Mouse (Mus musculus) lung, embryonic 16.5 days (tissue): Measurements from ENCODE around the gene Ncor2. TPM values are rescaled to one million over a fixed set of nuclear protein-coding genes. Genes with fewer than 3 reads are reported as not detected.

ENCODE experiments used
- ATAC-seq: fragments of 200-750 bp; cut with Nextera tagmentation; 2 replicates; pipeline ENCODE4 v1.8.0; 2017; ENCODE audit warnings: low read depth, mild to moderate bottlenecking, moderate library complexity
- H3K27ac ChIP-seq: fragments of 300-500 bp; sonication (generic); 2 replicates; pipeline ENCODE4 v1.5.1; 2014; ENCODE audit warnings: mild to moderate bottlenecking, control low read depth, low read length
- H3K27me3 ChIP-seq: fragments of 300-500 bp; sonication (generic); 2 replicates; pipeline ENCODE4 v1.6.1; 2014; ENCODE audit warnings: low read depth, low read length, mixed read lengths; ENCODE audit not compliant: control insufficient read depth, insufficient read depth
- H3K36me3 ChIP-seq: fragments of 300-500 bp; sonication (generic); 2 replicates; pipeline ENCODE4 v1.6.1; 2014; ENCODE audit warnings: low read length; ENCODE audit not compliant: control insufficient read depth, insufficient read depth
- H3K4me1 ChIP-seq: fragments of 300-500 bp; sonication (generic); replicated peaks from 2 replicates; pipeline ENCODE4 v1.6.1; 2014; ENCODE audit warnings: low read length, mixed read lengths; ENCODE audit not compliant: control insufficient read depth, insufficient read depth
- H3K4me2 ChIP-seq: fragments of 300-500 bp; sonication (generic); 2 replicates; pipeline ENCODE4 v1.6.1; 2014; ENCODE audit warnings: low read depth, low read length, control low read depth
- H3K4me3 ChIP-seq: fragments of 300-500 bp; sonication (generic); 2 replicates; pipeline ENCODE4 v1.5.1; 2014; ENCODE audit warnings: mild to moderate bottlenecking, low read length, control low read depth
- H3K9ac ChIP-seq: fragments of 300-500 bp; sonication (generic); 2 replicates; pipeline ENCODE4 v1.6.1; 2014; ENCODE audit warnings: low read length, control low read depth
- H3K9me3 ChIP-seq: fragments of 300-500 bp; sonication (generic); 2 replicates; pipeline ENCODE4 v1.6.1; 2016; ENCODE audit warnings: low read length; ENCODE audit not compliant: control insufficient read depth
- WGBS: fragments of 180-500 bp; shearing (Covaris S2); extraction: QIAGEN DNeasy Blood & Tissue Kit; methylation state at CpG from one replicate; pipeline ENCODE4 v1.1.7; 2014; 5-methylcytosine and 5-hydroxymethylcytosine counted together
- polyA plus RNA-seq: library from polyadenylated mRNA; unstranded; fragments of >200 nt; fragmentation: Nextera tagmentation; extraction: Ambion mirVana; gene quantifications from 2 replicates; pipeline ENCODE4 v1.2.1, GENCODE M21; 2015

Gene Ncor2
- polyA plus RNA-seq, 1 experiment from 2014 or later: 20.3 TPM

DNA sequence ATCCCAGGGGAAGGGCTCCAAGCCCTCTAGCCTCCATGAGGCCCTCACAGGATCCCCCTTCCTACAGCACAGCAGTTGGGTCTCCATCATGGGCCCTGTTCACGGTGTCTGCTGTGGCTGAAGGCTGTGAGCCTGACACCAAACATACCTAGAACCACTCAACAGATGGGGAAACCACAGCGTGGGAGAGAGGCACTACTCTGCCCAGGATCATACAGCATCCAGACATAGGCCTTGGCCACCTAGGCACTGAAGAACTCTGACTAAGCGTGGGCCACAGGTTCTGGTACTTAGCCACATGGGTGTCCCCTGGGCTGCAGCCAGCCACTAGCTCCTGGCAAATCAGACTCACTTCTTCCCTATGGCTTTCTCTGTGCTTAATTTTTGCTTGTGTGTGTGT lies 48.6 kb downstream of the Ncor2 start:
- Histone ChIP-seq H3K4me1 (peaks cover 72% of the 10 kb centered on the region), H3K9ac (no peak overlapping the region), H3K9me3 (no peaks in the 10 kb centered on the region), H3K4me2 (no peak overlapping the region), H3K27ac (no peak overlapping the region), H3K27me3 (no peaks in the 10 kb centered on the region), H3K4me3 (no peak overlapping the region), H3K36me3 (no peaks in the 10 kb centered on the region; the same call in 1 of the 2 replicates)
- 72% methylated on average over 3 of the region's 3 CpGs for WGBS
- ATAC-seq: no peak

DNA sequence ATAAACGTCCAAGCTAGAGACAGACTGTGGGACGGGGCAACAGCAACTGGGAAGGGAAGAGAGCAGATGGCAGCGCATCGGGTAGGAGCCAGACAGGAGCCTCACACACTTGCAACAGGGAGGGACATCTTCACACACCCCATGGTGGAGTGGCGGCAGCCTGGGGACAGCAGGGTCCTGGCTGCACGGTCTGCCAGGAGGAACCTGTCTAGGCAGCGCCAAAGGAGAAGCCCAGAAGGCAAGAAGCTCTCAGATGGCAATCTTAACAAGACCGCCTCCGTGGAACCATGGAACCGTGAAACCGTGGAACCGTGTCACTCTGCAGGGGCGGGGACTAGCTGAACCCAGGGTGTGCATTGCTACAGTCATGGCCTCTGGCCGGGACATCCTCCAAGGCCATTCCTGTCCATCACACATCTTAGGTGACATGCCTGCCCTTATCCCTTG lies 50.1 kb downstream of the Ncor2 start:
- Histone ChIP-seq H3K4me1 (peaks cover 71% of the 10 kb centered on the region), H3K9ac (no peak overlapping the region), H3K27ac (peak overlapping the region; percentile 31; the same call in 1 of the 2 replicates), H3K27me3 (no peaks in the 10 kb centered on the region), H3K4me3 (no peak overlapping the region), H3K4me2 (no peak overlapping the region), H3K36me3 (no peaks in the 10 kb centered on the region; the same call in 1 of the 2 replicates), H3K9me3 (no peaks in the 10 kb centered on the region)
- no peak for ATAC-seq
- WGBS: 63% methylated on average over 14 of the region's 14 CpGs

DNA sequence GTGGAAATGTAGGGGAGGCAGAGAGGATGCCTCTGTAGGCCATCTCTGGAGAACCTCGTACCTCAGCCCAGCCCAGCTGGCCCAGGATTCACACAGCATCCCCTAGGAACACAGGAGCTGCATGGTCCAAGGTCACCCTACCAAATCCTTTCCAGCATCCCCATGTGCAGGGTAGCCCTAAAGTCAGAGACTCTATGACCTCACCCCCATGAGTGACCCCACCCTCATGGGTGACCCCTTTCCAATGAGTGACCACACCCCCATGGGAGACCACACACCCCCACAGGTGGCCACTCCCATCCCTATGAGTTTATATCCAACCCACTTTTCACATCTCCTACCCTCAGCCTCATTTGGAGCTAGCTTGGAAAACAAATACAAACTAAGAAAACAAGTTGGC lies 51.1 kb downstream of the Ncor2 start:
- 100% methylated on average over 1 of the region's 1 CpGs for WGBS
- Histone ChIP-seq H3K4me1 (peaks cover 73% of the 10 kb centered on the region), H3K4me3 (no peak overlapping the region), H3K27me3 (no peaks in the 10 kb centered on the region), H3K36me3 (no peaks in the 10 kb centered on the region; the same call in 1 of the 2 replicates), H3K9me3 (no peaks in the 10 kb centered on the region), H3K9ac (no peak overlapping the region), H3K4me2 (no peak overlapping the region), H3K27ac (no peak overlapping the region)
- no peak for ATAC-seq

DNA sequence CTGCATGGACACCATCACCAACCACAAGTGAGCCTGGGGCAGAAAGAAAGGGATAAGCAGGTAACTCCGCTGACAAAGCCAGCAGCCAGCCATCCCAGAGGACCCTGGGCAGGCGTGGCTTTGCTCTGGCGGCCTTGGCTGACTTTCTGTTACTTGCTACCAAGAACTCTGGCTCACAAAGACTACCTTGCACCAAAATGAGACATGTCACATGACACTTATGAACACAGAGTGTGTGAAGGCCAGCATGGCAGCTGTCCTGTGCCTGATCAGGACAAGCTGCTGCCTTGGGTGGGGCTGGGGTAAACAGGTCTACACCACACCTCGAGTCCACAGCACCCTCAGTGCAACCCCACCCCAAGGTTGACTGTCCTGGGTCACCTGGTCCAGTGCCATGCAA lies 51.6 kb downstream of the Ncor2 start:
- Histone ChIP-seq H3K9ac (no peak overlapping the region), H3K27me3 (no peaks in the 10 kb centered on the region), H3K4me3 (no peak overlapping the region), H3K4me1 (peaks cover 75% of the 10 kb centered on the region), H3K27ac (no peak overlapping the region), H3K4me2 (no peak overlapping the region), H3K36me3 (no peaks in the 10 kb centered on the region; the same call in 1 of the 2 replicates), H3K9me3 (no peaks in the 10 kb centered on the region)
- 83% methylated on average over 4 of the region's 4 CpGs for WGBS
- ATAC-seq: no peak

DNA sequence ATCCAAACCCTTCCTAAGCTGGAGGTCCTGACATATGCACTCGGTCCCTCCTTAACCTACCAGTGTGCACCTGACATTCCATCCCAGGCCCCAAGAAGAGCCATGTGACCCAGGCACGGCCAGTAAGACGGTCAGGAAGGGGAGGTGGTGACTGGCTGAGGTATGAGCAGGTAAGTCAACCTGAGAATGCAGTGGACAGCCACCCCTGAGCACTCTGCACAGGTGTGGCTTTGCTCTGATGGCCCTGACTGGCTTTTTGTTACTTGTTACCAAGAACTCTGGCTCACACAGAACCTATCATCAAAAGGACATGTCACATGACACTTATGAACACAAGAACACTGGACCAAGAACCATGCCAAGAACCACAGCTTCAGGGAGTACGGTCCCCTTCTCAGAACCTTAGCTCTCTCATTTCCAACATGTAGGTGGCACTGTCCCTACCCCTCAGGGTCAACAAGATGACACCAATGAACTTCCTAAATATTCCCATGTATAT lies 53.0 kb downstream of the Ncor2 start:
- no peak overlapping the region for H3K9ac ChIP-seq
- no peak overlapping the region for H3K4me2 ChIP-seq
- H3K27me3 ChIP-seq: no peaks in the 10 kb centered on the region
- H3K9me3 ChIP-seq: no peaks in the 10 kb centered on the region
- H3K36me3 ChIP-seq: no peaks in the 10 kb centered on the region; the same call in 1 of the 2 replicates
- ATAC-seq: no peak
- no peak overlapping the region for H3K4me3 ChIP-seq
- H3K4me1 ChIP-seq: peaks cover 62% of the 10 kb centered on the region
- 0 out of 2 replicates have a peak overlapping the region, but pooled peaks have one; percentile 18 for H3K27ac ChIP-seq
- WGBS: 57% methylated on average over 4 of the region's 4 CpGs

DNA sequence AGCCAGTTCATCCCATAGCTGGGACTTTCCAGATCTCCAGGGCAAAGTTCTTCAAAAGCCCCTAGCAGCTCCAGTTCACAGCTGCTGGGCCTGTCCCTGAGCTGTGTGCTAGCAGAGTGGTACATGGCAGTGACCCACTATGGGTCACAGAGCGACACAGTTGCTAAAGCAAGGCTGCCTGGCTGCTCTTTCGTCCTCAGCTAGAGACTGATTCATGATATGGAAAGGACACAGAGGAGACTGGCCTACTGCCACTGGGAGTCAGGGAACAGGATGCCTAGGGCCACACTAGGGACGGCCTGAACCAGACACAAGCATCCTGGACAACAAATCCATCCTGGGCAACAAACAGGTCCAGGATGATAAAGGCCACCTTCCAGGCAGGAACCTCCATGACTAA lies 53.8 kb downstream of the Ncor2 start:
- Histone ChIP-seq H3K27ac (no peak overlapping the region), H3K9ac (no peak overlapping the region), H3K9me3 (no peaks in the 10 kb centered on the region), H3K36me3 (no peaks in the 10 kb centered on the region; the same call in 1 of the 2 replicates), H3K27me3 (no peaks in the 10 kb centered on the region), H3K4me1 (peaks cover 55% of the 10 kb centered on the region), H3K4me2 (no peak overlapping the region), H3K4me3 (no peak overlapping the region)
- no peak for ATAC-seq
- WGBS: 64% methylated on average over 3 of the region's 3 CpGs

DNA sequence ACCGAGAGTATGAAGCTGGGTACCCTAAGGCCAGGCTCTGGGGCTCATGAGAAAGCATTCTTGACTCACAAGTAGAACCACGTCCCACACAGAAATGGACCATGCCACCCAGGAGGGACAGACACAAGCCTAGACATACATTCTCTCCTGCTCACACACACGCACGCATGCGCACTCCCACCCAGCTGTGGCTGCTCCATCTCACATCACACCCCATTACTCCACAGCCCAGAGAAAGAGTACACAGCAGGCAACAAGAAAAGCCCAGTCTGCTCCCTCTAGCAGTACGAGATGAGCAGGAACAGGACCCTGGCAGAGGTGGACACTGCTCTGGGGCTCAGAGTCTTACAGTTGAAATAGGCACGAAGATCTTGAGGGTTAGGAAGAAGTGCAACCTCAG lies 55.0 kb downstream of the Ncor2 start:
- WGBS: 51% methylated on average over 7 of the region's 7 CpGs
- H3K27me3 ChIP-seq: no peaks in the 10 kb centered on the region
- no peaks in the 10 kb centered on the region for H3K9me3 ChIP-seq
- ATAC-seq: peak; percentile 83
- peaks cover 46% of the 10 kb centered on the region for H3K4me1 ChIP-seq
- H3K4me3 ChIP-seq: no peak overlapping the region
- peak overlapping the region; percentile 12; the same call in 1 of the 2 replicates for H3K9ac ChIP-seq
- H3K27ac ChIP-seq: peak overlapping the region; percentile 82
- peaks cover 4% of the 10 kb centered on the region for H3K36me3 ChIP-seq
- no peak overlapping the region for H3K4me2 ChIP-seq

DNA sequence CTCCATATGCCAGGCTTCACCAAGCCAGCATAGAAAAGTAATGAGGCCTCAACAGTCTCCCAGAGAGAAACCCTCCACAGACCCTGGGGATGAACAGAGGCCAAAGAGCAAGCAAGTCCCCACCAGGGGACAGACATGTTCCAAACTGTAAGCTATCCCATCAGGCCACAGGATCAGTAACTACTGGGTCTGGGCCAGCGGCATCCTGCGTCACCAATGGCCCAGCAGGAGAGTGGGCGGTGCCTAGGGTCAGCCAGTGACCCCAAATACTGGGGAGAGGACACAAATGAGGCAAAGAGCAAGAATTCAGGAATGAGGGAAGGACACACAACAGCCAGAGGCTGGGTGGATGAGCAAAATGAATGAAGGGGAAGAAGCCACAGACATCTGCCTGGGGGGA lies 55.8 kb downstream of the Ncor2 start:
- WGBS: 61% methylated on average over 3 of the region's 3 CpGs
- Histone ChIP-seq H3K36me3 (peaks cover 11% of the 10 kb centered on the region), H3K9me3 (no peaks in the 10 kb centered on the region), H3K9ac (no peak overlapping the region), H3K27ac (peak overlapping the region; percentile 82), H3K4me2 (no peak overlapping the region), H3K27me3 (no peaks in the 10 kb centered on the region), H3K4me3 (no peak overlapping the region), H3K4me1 (peaks cover 39% of the 10 kb centered on the region)
- peak; percentile 59 for ATAC-seq

DNA sequence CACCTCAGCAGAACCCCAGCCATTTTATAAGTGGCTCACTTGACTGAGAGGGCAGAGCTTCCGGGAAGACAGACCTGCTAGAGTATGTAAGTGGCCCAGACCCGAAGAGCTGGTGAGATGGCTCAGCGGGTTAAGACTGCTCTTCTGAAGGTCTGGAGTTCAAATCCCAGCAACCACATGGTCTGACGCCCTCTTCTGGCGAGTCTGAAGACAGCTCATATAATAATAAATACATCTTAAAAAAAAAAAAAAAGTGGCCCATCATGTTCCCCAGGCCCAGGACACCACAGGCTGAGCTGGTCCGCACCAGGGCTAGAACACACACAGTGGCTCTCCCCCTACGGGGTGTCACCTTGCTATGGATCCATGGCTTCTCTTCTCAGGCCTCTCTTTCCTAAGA lies 56.5 kb downstream of the Ncor2 start:
- Histone ChIP-seq H3K27ac (no peak overlapping the region), H3K9me3 (no peaks in the 10 kb centered on the region), H3K36me3 (peaks cover 14% of the 10 kb centered on the region), H3K27me3 (no peaks in the 10 kb centered on the region), H3K9ac (no peak overlapping the region), H3K4me3 (no peak overlapping the region), H3K4me1 (peaks cover 39% of the 10 kb centered on the region), H3K4me2 (no peak overlapping the region)
- 74% methylated on average over 7 of the region's 7 CpGs for whole genome bisulfite sequencing
- ATAC-seq: no peak

DNA sequence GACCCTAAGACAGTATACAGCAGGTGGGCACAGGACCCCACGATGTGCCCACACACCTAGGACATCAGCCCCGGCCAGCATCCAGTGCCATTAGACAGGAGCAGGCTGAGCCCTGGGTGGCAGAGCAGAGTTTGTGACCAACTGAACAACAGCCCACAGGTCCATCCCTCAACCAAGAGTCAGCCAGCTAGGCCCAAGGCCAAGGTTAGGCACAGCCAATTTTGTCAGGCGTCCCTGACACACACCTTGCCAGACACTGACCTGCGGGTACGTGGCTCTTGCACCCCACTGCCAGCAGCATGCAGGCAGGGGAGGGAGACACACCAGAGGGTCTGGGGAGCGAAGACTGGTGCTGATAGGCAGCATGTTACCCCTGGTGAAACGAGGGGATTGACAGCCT lies 57.0 kb downstream of the Ncor2 start:
- 80% methylated on average over 7 of the region's 7 CpGs for WGBS

More for the DNA sequence above, 57.0 kb downstream of the Ncor2 start:
- Histone ChIP-seq H3K4me3 (no peak overlapping the region), H3K27me3 (no peaks in the 10 kb centered on the region), H3K9me3 (no peaks in the 10 kb centered on the region), H3K36me3 (peaks cover 18% of the 10 kb centered on the region), H3K9ac (no peak overlapping the region), H3K4me1 (peaks cover 39% of the 10 kb centered on the region), H3K4me2 (no peak overlapping the region), H3K27ac (no peak overlapping the region)
- no peak for ATAC-seq
